Mouse (Mus musculus): ENCODE measurements around the gene Gabrp.

Gene Gabrp

DNA sequence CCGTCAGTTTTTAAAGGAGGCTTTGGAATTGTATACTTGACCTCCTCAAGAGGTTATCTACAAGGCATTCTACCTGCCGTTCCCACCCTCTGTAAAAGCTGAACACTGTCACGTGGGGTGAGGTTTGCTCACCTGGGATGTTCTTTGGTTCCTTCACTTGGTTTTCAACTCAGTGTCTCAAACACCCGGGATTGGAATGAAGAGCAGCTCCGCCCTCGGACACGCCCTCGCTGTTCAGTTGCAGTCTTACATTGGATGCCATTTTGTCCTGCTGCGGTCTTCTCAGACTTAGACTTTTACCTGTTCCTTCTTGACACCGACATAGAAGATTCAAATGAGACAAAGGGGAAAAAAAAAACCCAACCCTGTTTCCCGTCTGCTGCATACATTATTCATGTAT is 34.6 kb downstream of the Gabrp start:
- ChIA-PET CTCF (interaction anchor here (0.5 to 1.1 kb wide), 7 partner anchors 10 to 367 kb away, joined by 3 to 15 read pairs (median 4); no protein-coding TSS in a partner anchor), POLR2A (interaction anchor here (0.5 to 3.8 kb wide), 49 partner anchors 8 to 944 kb away, joined by 3 to 85 read pairs (median 4); partner anchors contain the start of genes Ranbp17 (in 3 of the 4), Gabrp (in 2 of the 4) and Npm1 (in 2 of the 4))

GRCm38 (mm10) chr11:33537390-33538125 is 41.2 kb downstream of the Gabrp start:
- ChIA-PET CTCF (interaction anchor here in 3 of 4 experiments (0.6 to 2.1 kb wide), 5 partner anchors 13 to 77 kb away, joined by 3 to 5 read pairs (median 4); no protein-coding TSS in a partner anchor), POLR2A (interaction anchor here (0.6 to 8.5 kb wide), 134 partner anchors 6 to 1251 kb away, joined by 3 to 324 read pairs (median 5); partner anchors contain the start of genes Ranbp17 (in 4 of the 4), Tlx3 (in 3 of the 4), Gabrp (in 2 of the 4) and Npm1 (in 2 of the 4))

DNA sequence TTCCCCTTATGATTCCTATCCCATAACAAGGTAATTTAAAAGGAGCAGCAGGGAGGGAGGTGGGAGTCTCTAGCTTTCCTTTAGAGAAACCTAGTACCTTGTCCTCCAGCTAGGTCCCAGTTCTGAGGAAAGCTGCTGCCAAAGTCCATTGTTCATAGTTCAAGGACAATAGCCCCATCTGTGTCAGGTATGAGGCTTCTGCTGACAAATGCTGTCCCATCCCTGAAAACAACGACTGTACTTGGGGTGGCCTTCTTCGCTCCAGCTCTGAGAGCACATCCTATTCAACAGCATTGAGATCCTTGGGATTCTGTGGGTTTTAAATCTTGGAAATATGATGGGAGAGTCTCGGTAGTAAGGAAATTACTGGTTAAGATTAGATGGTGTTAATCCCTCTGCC is 42.1 kb downstream of the Gabrp start:
- CTCF ChIA-PET = interaction anchor here in 2 of 4 experiments (0.6 to 2.1 kb wide), 3 partner anchors 15 to 78 kb away, joined by 3 to 4 read pairs (median 4); no protein-coding TSS in a partner anchor
- POLR2A ChIA-PET = interaction anchor here (0.6 to 8.5 kb wide), 81 partner anchors 7 to 744 kb away, joined by 3 to 324 read pairs (median 7); partner anchors contain the start of genes Ranbp17 (in 4 of the 4), Gabrp (in 2 of the 4), Npm1 (in 2 of the 4) and Tlx3 (in 1 of the 4)

GRCm38 (mm10) chr11:33534541-33534940 is 44.2 kb downstream of the Gabrp start:
- POLR2A ChIA-PET = interaction anchor here (0.6 to 8.5 kb wide), 64 partner anchors 9 to 1542 kb away, joined by 3 to 324 read pairs (median 6); partner anchors contain the start of genes Ranbp17 (in 4 of the 4), Gabrp (in 3 of the 4), Npm1 (in 2 of the 4) and Fbxw11 (in 1 of the 4)
- CTCF ChIA-PET = interaction anchor here in 1 of 4 experiments (1.0 kb wide), 1 partner anchor 17 kb away, joined by 3 read pairs; no protein-coding TSS in a partner anchor

GRCm38 (mm10) chr11:33533577-33533976 is 45.2 kb downstream of the Gabrp start:
- CTCF ChIA-PET = interaction anchor here in 2 of 4 experiments (0.5 to 1.0 kb wide), 2 partner anchors 11 to 18 kb away, joined by 3 to 8 read pairs; no protein-coding TSS in a partner anchor
- POLR2A ChIA-PET = interaction anchor here (0.6 to 8.5 kb wide), 40 partner anchors 8 to 385 kb away, joined by 3 to 324 read pairs (median 13); partner anchors contain the start of genes Ranbp17 (in 4 of the 4), Npm1 (in 2 of the 4) and Gabrp (in 1 of the 4)

DNA sequence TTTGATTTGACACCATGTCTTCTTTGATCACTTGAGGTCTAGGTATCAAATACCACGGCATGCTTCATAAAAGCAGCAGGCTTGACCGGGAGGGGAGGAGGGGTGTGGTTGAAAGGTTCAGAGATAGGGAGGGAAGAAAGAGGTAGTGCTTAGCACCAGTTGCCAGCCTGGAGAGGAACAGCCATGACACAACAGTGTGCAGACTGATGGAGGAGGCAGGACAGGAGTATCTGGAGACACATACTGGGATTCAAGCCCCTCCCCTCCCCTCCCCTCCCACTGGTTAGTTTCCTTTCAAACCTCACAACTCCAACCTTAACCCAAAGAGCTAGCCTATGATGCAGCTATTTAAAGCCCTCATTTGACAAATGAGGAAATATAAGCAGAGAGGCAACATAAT is 49.2 kb downstream of the Gabrp start:
- CTCF ChIA-PET = interaction anchor here in 2 of 4 experiments (0.6 kb wide), 2 partner anchors 25 to 313 kb away, joined by 3 to 4 read pairs; no protein-coding TSS in a partner anchor
- POLR2A ChIA-PET = interaction anchor here in 3 of 4 experiments (0.6 to 8.0 kb wide), 19 partner anchors 7 to 1860 kb away, joined by 3 to 121 read pairs (median 6); partner anchors contain the start of gene Ranbp17 (in 3 of the 3)

GRCm38 (mm10) chr11:33513376-33513991 is 65.3 kb downstream of the Gabrp start, which contains the start of gene Ranbp17:
Gene Ranbp17 (minus strand): TSS chr11:33513746.
- ChIA-PET POLR2A (interaction anchor here (0.5 to 15.6 kb wide), 61 partner anchors 9 to 364 kb away, joined by 3 to 308 read pairs (median 5); partner anchors contain the start of genes Gabrp (in 1 of the 4) and Tlx3 (in 1 of the 4)), CTCF (no interaction called here)

- CTCF ChIA-PET = no interaction called here
- POLR2A ChIA-PET = interaction anchor here (0.5 to 15.6 kb wide), 64 partner anchors 9 to 364 kb away, joined by 3 to 308 read pairs (median 5); partner anchors contain the start of genes Gabrp (in 1 of the 4) and Tlx3 (in 1 of the 4)
Observed at GRCm38 (mm10) chr11:33512854-33513375, 65.8 kb downstream of the Gabrp start.

DNA sequence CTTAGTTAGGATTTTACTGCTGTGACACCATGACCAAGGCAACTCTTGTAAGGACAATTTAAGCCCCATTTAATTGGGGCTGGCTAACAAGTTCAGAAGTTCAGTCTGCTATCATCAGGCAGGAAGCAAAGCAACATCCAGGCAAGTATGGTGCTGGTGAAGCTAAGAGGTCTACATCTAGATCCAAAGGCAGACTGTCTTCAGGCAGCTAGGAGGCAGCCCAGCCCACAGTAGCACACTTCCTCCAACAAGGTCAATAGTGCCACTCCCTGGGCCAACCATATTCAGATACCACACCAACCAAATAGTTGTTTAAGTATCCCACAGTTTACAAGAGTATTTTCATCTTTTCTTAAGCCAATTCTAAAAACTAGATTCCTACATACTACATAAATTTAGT is 69.4 kb downstream of the Gabrp start:
- POLR2A ChIA-PET = interaction anchor here in 3 of 4 experiments (0.7 to 15.6 kb wide), 12 partner anchors 8 to 329 kb away, joined by 3 to 308 read pairs (median 5); no protein-coding TSS in a partner anchor
- CTCF ChIA-PET = interaction anchor here in 1 of 4 experiments (0.9 kb wide), 1 partner anchor 104 kb away, joined by 3 read pairs; no protein-coding TSS in a partner anchor

All from embryonic stem cell, embryonic (primary cell).